In genomic region chr5:9111759-9112158, GRCm38 (mm10) we compare ENCODE assay signal across 8 mouse cellular contexts. TPM values are rescaled to one million over a fixed set of nuclear protein-coding genes. Genes with fewer than 3 reads are reported as not detected.
DNase-seq lines count a peak whose midpoint lies in the region; ATAC-seq and TF ChIP-seq lines count a peak whose summit lies in the region.

No protein-coding gene starts in this region.

- peak; percentile 41 for DNase-seq in gastrocnemius, adult 2 months
- no peak for DNase-seq in gastrocnemius, postnatal 4 days (ENCODE audit: low spot score in 2 of 2)
- DNase-seq in left cerebral cortex, postnatal 4 days = peak; percentile 45
- peak; percentile 92 for DNase-seq in midbrain, embryonic 11.5 days (ENCODE audit: low spot score, missing footprints)
- DNase-seq in spleen, adult 2 months (ENCODE audit: low read depth in 1 of 2, low spot score in 2 of 2) = peak; percentile 65 to 68

- H3K4me3 ChIP-seq in gastrocnemius, adult 2 months = no peak overlapping the region
- no peak overlapping the region for H3K4me3 ChIP-seq in bone marrow macrophage, adult 2 months (ENCODE audit: insufficient read depth, low read length)
- no peak overlapping the region for H3K4me3 ChIP-seq in forebrain, embryonic 12.5 days (replicated peaks)
- no peak overlapping the region for H3K4me3 ChIP-seq in hindbrain, embryonic 16.5 days (ENCODE audit: low read length)
- H3K4me3 ChIP-seq in midbrain, embryonic 11.5 days (ENCODE audit: low read depth, low read length) = no peak overlapping the region
- H3K4me3 ChIP-seq in spleen, adult 2 months (ENCODE audit: extremely low read depth, insufficient read depth, insufficient read length) = no peak overlapping the region

- H3K27me3 ChIP-seq in forebrain, embryonic 12.5 days = no peaks in the 10 kb centered on the region
- no peaks in the 10 kb centered on the region for H3K27me3 ChIP-seq in hindbrain, embryonic 16.5 days (replicated peaks; ENCODE audit: control insufficient read depth, insufficient read depth, low read length)
- H3K27me3 ChIP-seq in midbrain, embryonic 11.5 days (ENCODE audit: control insufficient read depth, insufficient read depth, low read length) = no peaks in the 10 kb centered on the region
- H3K27me3 ChIP-seq in spleen, adult 2 months (ENCODE audit: control insufficient read depth, insufficient read depth, low read length) = no peaks in the 10 kb centered on the region

- peak; percentile 75; the same call in 1 of the 2 replicates for ATAC-seq in forebrain, embryonic 12.5 days (ENCODE audit: low FRiP score)
- peak; percentile 61 for ATAC-seq in hindbrain, embryonic 16.5 days
- ATAC-seq in midbrain, embryonic 11.5 days (ENCODE audit: low FRiP score) = peak; percentile 75

- WGBS in forebrain, embryonic 12.5 days = 20% methylated on average over 5 of the region's 5 CpGs
- WGBS in hindbrain, embryonic 16.5 days = 11% methylated on average over 5 of the region's 5 CpGs
- 27% methylated on average over 5 of the region's 5 CpGs for whole genome bisulfite sequencing in midbrain, embryonic 11.5 days
- WGBS in spleen, adult 2 months = 4% methylated on average over 5 of the region's 5 CpGs

- intact Hi-C loops in gastrocnemius, adult 2 months (cut with DNase I) = loop anchor here (5.0 to 10.0 kb wide), 2 partner anchors 47 to 169 kb away; no protein-coding TSS in a partner anchor
- intact Hi-C loops in left cerebral cortex, postnatal 4 days (cut with DNase I) = no loop called here

- TF ChIP-seq POLR2A in bone marrow macrophage, adult 2 months (IDR thresholded peaks at IDR 0.05; ENCODE audit: borderline replicate concordance, low read depth, low read length) = no peak
- TF ChIP-seq POLR2A in spleen, adult 2 months (IDR thresholded peaks at IDR 0.05; ENCODE audit: low read depth, low read length) = no peak

- H3K4me1 ChIP-seq in bone marrow macrophage, adult 2 months (ENCODE audit: control insufficient read depth, insufficient read depth, low read length) = peaks cover 28% of the 10 kb centered on the region
- peaks cover 4% of the 10 kb centered on the region; the same call in 1 of the 2 replicates for H3K4me1 ChIP-seq in forebrain, embryonic 12.5 days
- no peaks in the 10 kb centered on the region; the same call in none of the 2 replicates for H3K4me1 ChIP-seq in hindbrain, embryonic 16.5 days (ENCODE audit: control insufficient read depth, insufficient read depth, low read depth, low read length)
- no peaks in the 10 kb centered on the region for H3K4me1 ChIP-seq in midbrain, embryonic 11.5 days (ENCODE audit: control insufficient read depth, insufficient read depth, low read length)
- H3K4me1 ChIP-seq in spleen, adult 2 months (ENCODE audit: control insufficient read depth, insufficient read depth, insufficient read length) = peaks cover 18% of the 10 kb centered on the region; the same call in 1 of the 2 replicates

- H3K27ac ChIP-seq in gastrocnemius, adult 2 months = no peak overlapping the region
- no peak overlapping the region for H3K27ac ChIP-seq in bone marrow macrophage, adult 2 months (ENCODE audit: insufficient read depth, low read depth, low read length)
- no peak overlapping the region for H3K27ac ChIP-seq in forebrain, embryonic 12.5 days
- H3K27ac ChIP-seq in hindbrain, embryonic 16.5 days (ENCODE audit: low read depth, low read length) = no peak overlapping the region
- H3K27ac ChIP-seq in midbrain, embryonic 11.5 days (ENCODE audit: low read depth, low read length) = no peak overlapping the region
- H3K27ac ChIP-seq in spleen, adult 2 months (ENCODE audit: insufficient read depth, low read length) = no peak overlapping the region

- no peak overlapping the region for H3K4me2 ChIP-seq in forebrain, embryonic 12.5 days
- no peak overlapping the region for H3K4me2 ChIP-seq in hindbrain, embryonic 16.5 days (ENCODE audit: low read length)
- no peak overlapping the region for H3K4me2 ChIP-seq in midbrain, embryonic 11.5 days

- no peaks in the 10 kb centered on the region for H3K36me3 ChIP-seq in forebrain, embryonic 12.5 days (replicated peaks)
- peaks cover 5% of the 10 kb centered on the region; the same call in 1 of the 2 replicates for H3K36me3 ChIP-seq in hindbrain, embryonic 16.5 days (ENCODE audit: control insufficient read depth, insufficient read depth, low read length)
- H3K36me3 ChIP-seq in midbrain, embryonic 11.5 days (ENCODE audit: control insufficient read depth, insufficient read depth, low read length) = peaks cover 4% of the 10 kb centered on the region; the same call in 1 of the 2 replicates
- H3K36me3 ChIP-seq in spleen, adult 2 months (ENCODE audit: control insufficient read depth, insufficient read depth, low read length) = peaks cover 15% of the 10 kb centered on the region

- no peaks in the 10 kb centered on the region for H3K9me3 ChIP-seq in forebrain, embryonic 12.5 days
- H3K9me3 ChIP-seq in hindbrain, embryonic 16.5 days (ENCODE audit: control insufficient read depth, low read length) = no peaks in the 10 kb centered on the region
- H3K9me3 ChIP-seq in midbrain, embryonic 11.5 days (ENCODE audit: control insufficient read depth, low read length) = no peaks in the 10 kb centered on the region

- peak; percentile 78 for TF ChIP-seq CTCF in gastrocnemius, adult 2 months (IDR thresholded peaks at IDR 0.05)
- TF ChIP-seq CTCF in bone marrow macrophage, adult 2 months (IDR thresholded peaks at IDR 0.05; ENCODE audit: low read depth, low read length) = peak; percentile 63; the same call in 1 of the 2 replicates
- TF ChIP-seq CTCF in spleen, adult 2 months (IDR thresholded peaks at IDR 0.05; ENCODE audit: extremely low read depth, insufficient read depth, insufficient read length, insufficient replicate concordance) = peak; percentile 71; the same call in 1 of the 2 replicates

- H3K9ac ChIP-seq in forebrain, embryonic 12.5 days = no peak overlapping the region
- no peak overlapping the region for H3K9ac ChIP-seq in hindbrain, embryonic 16.5 days (ENCODE audit: low read depth, low read length)
- no peak overlapping the region for H3K9ac ChIP-seq in midbrain, embryonic 11.5 days (ENCODE audit: low read length)

RNA-seq across cellular contexts. Expression of gene Tmem243, which starts 11.3 kb away (rescaled TPM):
- 1 to 10 TPM; 7.5 to 9.5 TPM for total RNA-seq in gastrocnemius, adult 2 months (2021)
- 1 to 10 TPM; 3.8 to 4.9 TPM for total RNA-seq in gastrocnemius, postnatal 4 days (2021)
- polyA plus RNA-seq in bone marrow macrophage, adult 2 months (2012; ENCODE audit: insufficient read depth, insufficient read length, missing spikeins) = 92.7 and 99.2 TPM in 2 replicates
- 25.8 and 26.3 TPM in 2 replicates for polyA plus RNA-seq in forebrain, embryonic 12.5 days (2016; fragmentation: Nextera tagmentation; extraction: Ambion mirVana)
- polyA plus RNA-seq in hindbrain, embryonic 16.5 days (2015; fragmentation: Nextera tagmentation; extraction: Ambion mirVana) = 5.2 and 8.7 TPM in 2 replicates
- 1 to 10 TPM; 3.5 to 3.9 TPM for total RNA-seq in left cerebral cortex, postnatal 4 days (2021)
- polyA plus RNA-seq in midbrain, embryonic 11.5 days (2014; fragmentation: Nextera tagmentation; extraction: Ambion mirVana) = 23.6 and 23.8 TPM in 2 replicates
- polyA plus RNA-seq in spleen, adult 2 months (2012; rRNA removed) = 56.1 and 106 TPM in 2 replicates

RNA-seq across cellular contexts. Expression of gene Dmtf1, which starts 49.8 kb away (rescaled TPM):
- total RNA-seq in gastrocnemius, adult 2 months (2021) = 1 to 10 TPM; 9.5 to 10.0 TPM
- total RNA-seq in gastrocnemius, postnatal 4 days (2021) = 10 to 100 TPM; 19.1 to 25.1 TPM
- polyA plus RNA-seq in bone marrow macrophage, adult 2 months (2012; ENCODE audit: insufficient read depth, insufficient read length, missing spikeins) = 27.3 and 30.5 TPM in 2 replicates
- 75.3 and 78.4 TPM in 2 replicates for polyA plus RNA-seq in forebrain, embryonic 12.5 days (2016; fragmentation: Nextera tagmentation; extraction: Ambion mirVana)
- polyA plus RNA-seq in hindbrain, embryonic 16.5 days (2015; fragmentation: Nextera tagmentation; extraction: Ambion mirVana) = 51.2 and 55.5 TPM in 2 replicates
- total RNA-seq in left cerebral cortex, postnatal 4 days (2021) = 10 to 100 TPM; 52.7 to 58.7 TPM
- 76.0 and 77.6 TPM in 2 replicates for polyA plus RNA-seq in midbrain, embryonic 11.5 days (2014; fragmentation: Nextera tagmentation; extraction: Ambion mirVana)
- 8.0 and 9.0 TPM in 2 replicates for polyA plus RNA-seq in spleen, adult 2 months (2012; rRNA removed)

Comparison
In these comparisons a context has a peak if more than half of its experiments do, and no peak if none do; other contexts are left out.
1. DNase-seq: peak in gastrocnemius, adult 2 months (single experiment), left cerebral cortex, postnatal 4 days (single experiment), midbrain, embryonic 11.5 days (single experiment) and spleen, adult 2 months (2 of 2); none in gastrocnemius, postnatal 4 days (0 of 2).
2. Peak in every context shown above with its lines, with median percentiles within 50 percentile points of each other: CTCF ChIP-seq and ATAC-seq.